Mouse (Mus musculus) hindbrain, embryonic 16.5 days (tissue): ENCODE data around the gene Jam2. TPM values are rescaled to one million over a fixed set of nuclear protein-coding genes. Genes with fewer than 3 reads are reported as not detected.

ENCODE experiments used
- ATAC-seq: fragments of 200-750 bp; cut with Nextera tagmentation; 2 replicates; pipeline ENCODE4 v1.8.0; 2017; ENCODE audit warnings: moderate TSS enrichment, moderate library complexity
- H3K27ac ChIP-seq: fragments of 300-500 bp; sonication (generic); 2 replicates; pipeline ENCODE4 v1.5.1; 2014; ENCODE audit warnings: low read depth, mild to moderate bottlenecking, control low read depth, low read length, moderate library complexity
- H3K27me3 ChIP-seq: fragments of 300-500 bp; sonication (generic); replicated peaks from 2 replicates; pipeline ENCODE4 v1.6.1; 2014; ENCODE audit warnings: low read length; ENCODE audit not compliant: control insufficient read depth, insufficient read depth
- H3K36me3 ChIP-seq: fragments of 300-500 bp; sonication (generic); 2 replicates; pipeline ENCODE4 v1.6.1; 2014; ENCODE audit warnings: mild to moderate bottlenecking, low read length, moderate library complexity, mixed read lengths; ENCODE audit not compliant: control insufficient read depth, insufficient read depth
- H3K4me1 ChIP-seq: fragments of 300-500 bp; sonication (generic); 2 replicates; pipeline ENCODE4 v1.6.1; 2014; ENCODE audit warnings: low read depth, low read length; ENCODE audit not compliant: control insufficient read depth, insufficient read depth
- H3K4me2 ChIP-seq: fragments of 300-500 bp; sonication (generic); 2 replicates; pipeline ENCODE4 v1.6.1; 2014; ENCODE audit warnings: mild to moderate bottlenecking, low read length, control low read depth, moderate library complexity
- H3K4me3 ChIP-seq: fragments of 300-500 bp; sonication (generic); 2 replicates; pipeline ENCODE4 v1.5.1; 2014; ENCODE audit warnings: mild to moderate bottlenecking, low read length, control low read depth, moderate library complexity
- H3K9ac ChIP-seq: fragments of 300-500 bp; sonication (generic); 2 replicates; pipeline ENCODE4 v1.6.1; 2014; ENCODE audit warnings: low read depth, mild to moderate bottlenecking, control low read depth, low read length, moderate library complexity
- H3K9me3 ChIP-seq: fragments of 300-500 bp; sonication (generic); 2 replicates; pipeline ENCODE4 v1.6.1; 2014; ENCODE audit warnings: mild to moderate bottlenecking, low read length, moderate library complexity; ENCODE audit not compliant: control insufficient read depth
- WGBS: fragments of 180-500 bp; shearing (Covaris S2); extraction: QIAGEN DNeasy Blood & Tissue Kit; methylation state at CpG from one replicate; pipeline ENCODE4 v1.1.7; 2014; 5-methylcytosine and 5-hydroxymethylcytosine counted together
- polyA plus RNA-seq: library from polyadenylated mRNA; unstranded; fragments of >200 nt; fragmentation: Nextera tagmentation; extraction: Ambion mirVana; gene quantifications from 2 replicates; pipeline ENCODE4 v1.2.1, GENCODE M21; 2015

Jam2 gene
- polyA plus RNA-seq, 1 experiment from 2014 or later, result 22.2 TPM

- no peak overlapping the region for H3K4me3 ChIP-seq
- peaks cover 2% of the 10 kb centered on the region for H3K4me1 ChIP-seq
- no peak overlapping the region for H3K27ac ChIP-seq
- no peak for ATAC-seq
- H3K9me3 ChIP-seq, result peaks cover 2% of the 10 kb centered on the region
- H3K4me2 ChIP-seq, result no peak overlapping the region
- H3K36me3 ChIP-seq, result no peaks in the 10 kb centered on the region
- H3K9ac ChIP-seq, result no peak overlapping the region
- 88% methylated on average over 6 of the region's 6 CpGs for WGBS
- H3K27me3 ChIP-seq, result no peaks in the 10 kb centered on the region
Observed at GRCm38 (mm10) chr16:84778431-84778830, 4.5 kb downstream of the Jam2 start.

GRCm38 (mm10) chr16:84778861-84779630, 5.1 kb downstream of the Jam2 start:
- WGBS, result 83% methylated on average over 6 of the region's 6 CpGs
- H3K27ac ChIP-seq, result no peak overlapping the region
- H3K27me3 ChIP-seq, result no peaks in the 10 kb centered on the region
- H3K9ac ChIP-seq, result no peak overlapping the region
- no peak overlapping the region for H3K4me2 ChIP-seq
- no peak overlapping the region for H3K4me3 ChIP-seq
- H3K9me3 ChIP-seq, result peaks cover 2% of the 10 kb centered on the region
- no peaks in the 10 kb centered on the region; the same call in 1 of the 2 replicates for H3K4me1 ChIP-seq
- ATAC-seq, result no peak
- H3K36me3 ChIP-seq, result no peaks in the 10 kb centered on the region

GRCm38 (mm10) chr16:84779718-84780117, 5.8 kb downstream of the Jam2 start:
- no peak for ATAC-seq
- H3K9ac ChIP-seq, result no peak overlapping the region
- 85% methylated on average over 5 of the region's 5 CpGs for WGBS
- H3K27ac ChIP-seq, result no peak overlapping the region
- no peaks in the 10 kb centered on the region; the same call in 1 of the 2 replicates for H3K4me1 ChIP-seq
- H3K27me3 ChIP-seq, result no peaks in the 10 kb centered on the region
- H3K9me3 ChIP-seq, result peaks cover 2% of the 10 kb centered on the region
- no peaks in the 10 kb centered on the region for H3K36me3 ChIP-seq
- H3K4me2 ChIP-seq, result no peak overlapping the region
- H3K4me3 ChIP-seq, result no peak overlapping the region

GRCm38 (mm10) chr16:84783279-84783678, 9.4 kb downstream of the Jam2 start:
- no peak overlapping the region for H3K9ac ChIP-seq
- H3K4me3 ChIP-seq, result no peak overlapping the region
- no peaks in the 10 kb centered on the region for H3K27me3 ChIP-seq
- no peaks in the 10 kb centered on the region; the same call in 1 of the 2 replicates for H3K4me1 ChIP-seq
- ATAC-seq, result no peak
- peaks cover 2% of the 10 kb centered on the region for H3K9me3 ChIP-seq
- no peaks in the 10 kb centered on the region for H3K36me3 ChIP-seq
- WGBS, result 56% methylated on average over 2 of the region's 2 CpGs
- H3K4me2 ChIP-seq, result no peak overlapping the region
- no peak overlapping the region for H3K27ac ChIP-seq

GRCm38 (mm10) chr16:84784966-84785365, 11.0 kb downstream of the Jam2 start:
- H3K4me1 ChIP-seq, result no peaks in the 10 kb centered on the region; the same call in 1 of the 2 replicates
- no peak for ATAC-seq
- WGBS, result 33% methylated on average over 7 of the region's 7 CpGs

GRCm38 (mm10) chr16:84790595-84791165, 16.8 kb downstream of the Jam2 start:
- H3K9ac ChIP-seq, result no peak overlapping the region
- no peaks in the 10 kb centered on the region for H3K36me3 ChIP-seq
- no peaks in the 10 kb centered on the region for H3K27me3 ChIP-seq
- no peak for ATAC-seq
- H3K9me3 ChIP-seq, result no peaks in the 10 kb centered on the region
- H3K4me2 ChIP-seq, result no peak overlapping the region
- H3K4me1 ChIP-seq, result no peaks in the 10 kb centered on the region
- H3K27ac ChIP-seq, result no peak overlapping the region
- WGBS, result 92% methylated on average over 2 of the region's 2 CpGs
- H3K4me3 ChIP-seq, result no peak overlapping the region

More at GRCm38 (mm10) chr16:84784966-84785365, 11.0 kb downstream of the Jam2 start:
- Histone ChIP-seq H3K9ac (no peak overlapping the region), H3K4me2 (no peak overlapping the region), H3K27ac (no peak overlapping the region), H3K9me3 (no peaks in the 10 kb centered on the region), H3K4me3 (no peak overlapping the region), H3K36me3 (no peaks in the 10 kb centered on the region), H3K27me3 (no peaks in the 10 kb centered on the region)

- Histone ChIP-seq H3K4me2 (no peak overlapping the region), H3K27ac (no peak overlapping the region), H3K27me3 (no peaks in the 10 kb centered on the region), H3K4me1 (no peaks in the 10 kb centered on the region), H3K4me3 (no peak overlapping the region), H3K9me3 (no peaks in the 10 kb centered on the region), H3K9ac (no peak overlapping the region), H3K36me3 (no peaks in the 10 kb centered on the region)
- WGBS, result 93% methylated on average over 14 of the region's 14 CpGs
- no peak for ATAC-seq
Observed at GRCm38 (mm10) chr16:84793401-84793800, 19.5 kb downstream of the Jam2 start.

- no peaks in the 10 kb centered on the region for H3K9me3 ChIP-seq
- no peaks in the 10 kb centered on the region for H3K36me3 ChIP-seq
- H3K4me2 ChIP-seq, result no peak overlapping the region
- no peak overlapping the region for H3K9ac ChIP-seq
- ATAC-seq, result no peak
- H3K27ac ChIP-seq, result no peak overlapping the region
- no peaks in the 10 kb centered on the region for H3K4me1 ChIP-seq
- 68% methylated on average over 3 of the region's 3 CpGs for WGBS
- H3K4me3 ChIP-seq, result no peak overlapping the region
- H3K27me3 ChIP-seq, result no peaks in the 10 kb centered on the region
Observed at GRCm38 (mm10) chr16:84795337-84795736, 21.4 kb downstream of the Jam2 start.

GRCm38 (mm10) chr16:84796678-84797077, 22.8 kb downstream of the Jam2 start:
- WGBS, result 60% methylated on average over 9 of the region's 9 CpGs
- no peak for ATAC-seq

More at GRCm38 (mm10) chr16:84796678-84797077, 22.8 kb downstream of the Jam2 start:
- no peaks in the 10 kb centered on the region for H3K27me3 ChIP-seq
- H3K27ac ChIP-seq, result no peak overlapping the region
- no peaks in the 10 kb centered on the region for H3K4me1 ChIP-seq
- H3K4me3 ChIP-seq, result no peak overlapping the region
- no peak overlapping the region for H3K4me2 ChIP-seq
- no peak overlapping the region for H3K9ac ChIP-seq
- H3K36me3 ChIP-seq, result no peaks in the 10 kb centered on the region
- no peaks in the 10 kb centered on the region for H3K9me3 ChIP-seq
